Mouse (Mus musculus) stomach, postnatal 0 days (tissue): ENCODE measurements around the gene Klhl21. TPM values are rescaled to one million over a fixed set of nuclear protein-coding genes. Genes with fewer than 3 reads are reported as not detected.

Source experiments
- ATAC-seq: fragments of 200-750 bp; cut with Nextera tagmentation; 2 replicates; pipeline ENCODE4 v1.8.0; 2017; ENCODE audit not compliant: low FRiP score, low TSS enrichment
- DNase-seq: peaks from one replicate; pipeline ENCODE4 v3.0.0-alpha.2; 2016; ENCODE audit warnings: low spot score
- H3K27ac ChIP-seq: fragments of 300-500 bp; sonication (generic); replicated peaks from 2 replicates; pipeline ENCODE4 v1.5.1; 2014; ENCODE audit warnings: mild to moderate bottlenecking, control low read depth
- H3K27me3 ChIP-seq: fragments of 300-500 bp; sonication (generic); 2 replicates; pipeline ENCODE4 v1.6.1; 2014; ENCODE audit warnings: low read length; ENCODE audit not compliant: control insufficient read depth, insufficient read depth
- H3K36me3 ChIP-seq: fragments of 300-500 bp; sonication (generic); 2 replicates; pipeline ENCODE4 v1.6.1; 2014; ENCODE audit warnings: low read length, mixed read lengths; ENCODE audit not compliant: control insufficient read depth, insufficient read depth
- H3K4me1 ChIP-seq: fragments of 300-500 bp; sonication (generic); replicated peaks from 2 replicates; pipeline ENCODE4 v1.6.1; 2014; ENCODE audit warnings: antibody characterized with exemption; ENCODE audit not compliant: control insufficient read depth, insufficient read depth
- H3K4me2 ChIP-seq: fragments of 300-500 bp; sonication (generic); replicated peaks from 2 replicates; pipeline ENCODE4 v1.6.1; 2014; ENCODE audit warnings: low read depth, mild to moderate bottlenecking, control low read depth, moderate library complexity
- H3K4me3 ChIP-seq: fragments of 300-500 bp; sonication (generic); 2 replicates; pipeline ENCODE4 v1.5.1; 2014; ENCODE audit warnings: low read depth, low read length, control low read depth
- H3K9ac ChIP-seq: fragments of 300-500 bp; sonication (generic); 2 replicates; pipeline ENCODE4 v1.6.1; 2014; ENCODE audit warnings: mild to moderate bottlenecking, low read length, control low read depth, mixed read lengths
- H3K9me3 ChIP-seq: fragments of 300-500 bp; sonication (generic); 2 replicates; pipeline ENCODE4 v1.6.1; 2016; ENCODE audit warnings: low read length; ENCODE audit not compliant: control insufficient read depth
- CTCF ChIP-seq: IDR thresholded peaks from 2 replicates; pipeline ENCODE4 v1.5.1; 2016; ENCODE audit warnings: antibody characterized with exemption, low read depth, mild to moderate bottlenecking, moderate library complexity
- EP300 ChIP-seq: optimal IDR thresholded peaks from 2 replicates; pipeline ENCODE3; 2016; ENCODE audit warnings: antibody characterized with exemption
- WGBS: fragments of 180-500 bp; shearing (Covaris S2); extraction: QIAGEN DNeasy Blood & Tissue Kit; methylation state at CpG from one replicate; pipeline ENCODE4 v1.1.7; 2014; 5-methylcytosine and 5-hydroxymethylcytosine counted together
- polyA plus RNA-seq: library from polyadenylated mRNA; unstranded; fragments of >200 nt; fragmentation: Nextera tagmentation; extraction: Ambion mirVana; gene quantifications from 2 replicates; pipeline ENCODE4 v1.2.1, GENCODE M21; 2015

Klhl21 gene
- polyA plus RNA-seq, 1 experiment from 2014 or later = 11.9 TPM

DNA sequence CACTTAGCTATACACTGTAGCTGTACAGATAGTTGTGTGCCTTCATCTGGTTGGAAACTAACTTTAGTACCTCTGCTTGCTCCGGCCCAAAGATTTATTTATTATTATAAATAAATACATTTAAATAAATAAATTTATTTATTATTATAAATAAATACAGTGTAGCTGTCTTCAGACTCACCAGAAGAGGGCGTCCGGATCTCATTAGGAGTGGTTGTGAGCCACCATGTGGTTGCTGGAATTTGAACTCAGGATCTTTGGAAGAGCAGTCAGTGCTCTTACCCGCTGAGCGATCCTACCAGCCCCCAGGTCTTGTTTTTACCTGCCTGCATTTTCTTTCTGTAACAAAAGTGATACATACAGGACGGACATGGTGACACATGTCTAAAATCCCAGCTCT, 2.5 kb upstream of the Klhl21 start:
- ATAC-seq = no peak

GRCm38 (mm10) chr4:152006812-152007211, 1.8 kb upstream of the Klhl21 start:
- 0 out of 2 replicates have a peak, but pooled peaks cover 3% of the 10 kb centered on the region for H3K4me1 ChIP-seq
- no peak overlapping the region for H3K4me3 ChIP-seq
- 0 out of 2 replicates have a peak overlapping the region, but pooled peaks have one; percentile 97 for H3K4me2 ChIP-seq
- ATAC-seq (no peak), DNase-seq (no peak)
- no peak for TF ChIP-seq EP300
- no peak for TF ChIP-seq CTCF
- H3K9ac ChIP-seq = no peak overlapping the region
- 46% methylated on average over 3 of the region's 3 CpGs for WGBS
- no peaks in the 10 kb centered on the region for H3K27me3 ChIP-seq
- H3K9me3 ChIP-seq = no peaks in the 10 kb centered on the region
- no peaks in the 10 kb centered on the region for H3K36me3 ChIP-seq
- H3K27ac ChIP-seq = peak overlapping the region; percentile 98

More for the DNA sequence above, 2.5 kb upstream of the Klhl21 start:
- Histone ChIP-seq H3K4me3 (no peak overlapping the region), H3K4me2 (no peak overlapping the region), H3K27ac (peak overlapping the region; percentile 30; the same call in 1 of the 2 replicates), H3K9me3 (no peaks in the 10 kb centered on the region), H3K36me3 (no peaks in the 10 kb centered on the region), H3K27me3 (no peaks in the 10 kb centered on the region), H3K4me1 (no peaks in the 10 kb centered on the region), H3K9ac (no peak overlapping the region)
- WGBS = 72% methylated on average over 6 of the region's 6 CpGs
- DNase-seq = no peak
- TF ChIP-seq CTCF (peak; percentile 57), EP300 (no peak)

GRCm38 (mm10) chr4:152007481-152008147, 989 bp upstream of the Klhl21 start:
- no peak for TF ChIP-seq CTCF
- TF ChIP-seq EP300 = no peak
- DNase-seq (peak; percentile 70), ATAC-seq (peak; percentile 48)
- 0 out of 2 replicates have a peak, but pooled peaks cover 4% of the 10 kb centered on the region for H3K4me1 ChIP-seq
- WGBS = 6% methylated on average over 8 of the region's 8 CpGs
- H3K27me3 ChIP-seq = no peaks in the 10 kb centered on the region
- H3K4me3 ChIP-seq = peak overlapping the region; percentile 79
- H3K4me2 ChIP-seq = peak overlapping the region; percentile 97
- H3K36me3 ChIP-seq = no peaks in the 10 kb centered on the region; the same call in 1 of the 2 replicates
- H3K27ac ChIP-seq = peak overlapping the region; percentile 98
- H3K9me3 ChIP-seq = no peaks in the 10 kb centered on the region
- peak overlapping the region; percentile 86 for H3K9ac ChIP-seq

GRCm38 (mm10) chr4:152008148-152008500, 479 bp upstream of the Klhl21 start:
- ATAC-seq (0 out of 2 replicates have a peak, but pooled peaks have one; percentile 1), DNase-seq (peak; percentile 45)
- Histone ChIP-seq H3K4me1 (0 out of 2 replicates have a peak, but pooled peaks cover 4% of the 10 kb centered on the region), H3K27ac (peak overlapping the region; percentile 98), H3K27me3 (no peaks in the 10 kb centered on the region), H3K9me3 (no peaks in the 10 kb centered on the region), H3K4me2 (peak overlapping the region; percentile 97), H3K9ac (peak overlapping the region; percentile 86), H3K36me3 (no peaks in the 10 kb centered on the region; the same call in 1 of the 2 replicates), H3K4me3 (peak overlapping the region; percentile 79)
- TF ChIP-seq CTCF = no peak
- no peak for TF ChIP-seq EP300
- 1% methylated on average over 14 of the region's 14 CpGs for WGBS

DNA sequence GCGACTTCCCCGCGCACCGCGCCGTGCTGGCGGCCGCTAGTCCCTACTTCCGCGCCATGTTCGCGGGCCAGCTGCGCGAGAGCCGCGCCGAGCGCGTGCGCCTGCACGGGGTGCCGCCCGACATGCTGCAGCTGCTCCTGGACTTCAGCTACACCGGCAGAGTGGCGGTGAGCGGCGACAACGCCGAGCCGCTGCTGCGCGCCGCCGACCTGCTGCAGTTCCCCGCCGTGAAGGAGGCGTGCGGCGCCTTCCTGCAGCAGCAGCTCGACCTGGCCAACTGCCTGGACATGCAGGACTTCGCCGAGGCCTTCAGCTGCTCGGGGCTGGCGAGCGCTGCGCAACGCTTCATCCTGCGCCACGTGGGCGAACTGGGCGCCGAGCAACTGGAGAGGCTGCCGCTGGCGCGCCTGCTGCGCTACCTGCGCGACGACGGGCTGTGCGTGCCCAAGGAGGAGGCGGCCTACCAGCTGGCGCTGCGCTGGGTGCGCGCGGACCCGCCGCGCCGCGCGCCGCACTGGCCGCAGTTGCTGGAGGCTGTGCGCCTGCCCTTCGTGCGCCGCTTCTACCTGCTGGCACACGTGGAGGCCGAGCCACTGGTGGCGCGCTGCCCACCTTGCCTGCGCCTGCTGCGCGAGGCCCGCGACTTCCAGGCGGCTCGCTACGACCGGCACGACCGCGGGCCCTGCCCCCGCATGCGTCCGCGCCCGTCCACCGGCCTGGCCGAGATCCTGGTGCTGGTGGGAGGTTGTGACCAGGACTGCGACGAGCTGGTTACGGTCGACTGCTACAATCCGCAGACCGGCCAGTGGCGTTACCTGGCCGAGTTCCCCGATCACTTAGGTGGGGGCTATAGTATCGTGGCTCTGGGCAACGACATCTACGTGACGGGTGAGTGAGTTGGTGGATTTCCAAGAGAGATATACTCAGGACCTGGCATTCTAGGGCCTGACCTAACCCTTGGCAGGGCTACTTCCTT, 761 bp downstream of the Klhl21 start:
- H3K27ac ChIP-seq = peak overlapping the region; percentile 98
- H3K27me3 ChIP-seq = no peaks in the 10 kb centered on the region
- H3K9ac ChIP-seq = peak overlapping the region; percentile 86
- ATAC-seq = peak; percentile 58
- WGBS = under 1% methylated on average over 106 of the region's 115 CpGs
- no peaks in the 10 kb centered on the region for H3K9me3 ChIP-seq
- DNase-seq = peak; percentile 74
- H3K4me2 ChIP-seq = peak overlapping the region; percentile 97
- TF ChIP-seq CTCF (no peak), EP300 (no peak)
- H3K4me3 ChIP-seq = peak overlapping the region; percentile 79
- peaks cover 4% of the 10 kb centered on the region; the same call in 1 of the 2 replicates for H3K36me3 ChIP-seq
- H3K4me1 ChIP-seq = 0 out of 2 replicates have a peak, but pooled peaks cover 4% of the 10 kb centered on the region
